Mouse (Mus musculus) urinary bladder, postnatal 4 days (tissue): ENCODE measurements around the gene Cldn8.

Experiments used
- DNase-seq, 2 experiments: peaks; one replicate each; pipeline ENCODE4 v3.0.0; 2021 to 2022; ENCODE audit warnings: low spot score in 2 of 2

Gene Cldn8

GRCm38 (mm10) chr16:88563045-88563913, at the start of gene Cldn8:
Gene Cldn8 (minus strand): TSS chr16:88563183.
- no peak for DNase-seq

DNA sequence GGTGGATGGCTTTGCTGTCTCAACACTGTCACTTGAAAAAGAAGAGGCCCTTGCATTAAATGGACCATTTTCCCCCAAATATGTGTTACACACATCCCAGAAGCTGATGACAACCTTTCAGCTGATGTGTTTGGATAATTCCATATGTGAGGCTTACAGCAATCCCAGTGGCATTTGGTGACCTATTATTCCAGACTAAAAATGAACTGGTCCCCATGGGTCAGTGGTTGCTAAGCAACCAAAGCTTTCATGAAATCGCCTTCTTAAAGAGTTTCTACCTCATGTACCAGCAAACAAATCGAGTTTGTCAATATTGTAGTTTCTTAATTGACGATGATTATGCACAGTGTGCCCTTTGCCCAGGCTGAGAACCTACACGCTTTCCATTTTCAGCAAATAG, 49.7 kb upstream of the Cldn8 start:
- DNase-seq = no peak

DNA sequence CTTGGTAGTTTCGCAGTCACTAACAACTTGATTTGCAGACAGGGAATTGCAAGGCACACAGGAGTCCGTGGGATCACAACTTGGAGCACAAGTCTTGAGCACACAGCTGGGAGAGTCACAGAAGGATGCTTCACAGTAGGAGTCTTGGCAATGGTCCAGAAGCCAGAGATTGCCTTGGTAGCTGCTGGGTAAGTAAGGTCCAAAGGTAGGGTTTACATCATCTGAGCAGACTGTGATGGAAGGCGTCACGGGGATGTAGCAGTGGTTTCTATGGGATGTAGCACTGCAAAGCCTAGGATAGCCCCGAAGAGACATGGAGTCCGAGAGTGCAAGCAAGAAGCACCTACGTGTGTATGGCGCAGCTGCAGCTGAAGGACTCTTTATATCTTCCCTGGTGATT, 48.9 kb upstream of the Cldn8 start, which contains the start of gene Krtap24-1:
Gene Krtap24-1 (minus strand): TSS at position 358 of the 400 bp plus-strand sequence.
- DNase-seq = no peak

- no peak for DNase-seq
These were observed 41.6 kb upstream of the Cldn8 start for GRCm38 (mm10) chr16:88604570-88604969.

DNA sequence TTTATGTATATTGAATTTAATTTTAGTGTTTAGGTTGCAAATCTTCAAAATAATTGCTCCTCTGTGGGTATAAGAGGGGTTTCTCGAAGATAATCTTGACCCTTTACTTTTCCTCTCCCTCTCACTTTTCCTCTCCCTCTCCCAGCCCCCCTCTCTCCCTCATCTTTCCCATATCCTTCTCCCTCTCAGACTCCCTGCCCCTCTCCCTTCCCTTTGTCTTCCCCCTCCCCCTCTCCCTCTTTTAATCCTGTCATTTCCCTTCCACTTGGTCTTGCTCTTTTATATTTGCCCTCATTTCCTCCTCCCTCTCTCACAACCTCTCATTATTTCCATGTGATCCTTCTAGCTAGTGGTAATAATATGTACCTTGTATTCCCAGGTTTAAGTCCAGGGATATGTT, 39.5 kb upstream of the Cldn8 start:
- no peak for DNase-seq

- no peak for DNase-seq
These were observed 37.3 kb upstream of the Cldn8 start for GRCm38 (mm10) chr16:88600303-88600702.

DNA sequence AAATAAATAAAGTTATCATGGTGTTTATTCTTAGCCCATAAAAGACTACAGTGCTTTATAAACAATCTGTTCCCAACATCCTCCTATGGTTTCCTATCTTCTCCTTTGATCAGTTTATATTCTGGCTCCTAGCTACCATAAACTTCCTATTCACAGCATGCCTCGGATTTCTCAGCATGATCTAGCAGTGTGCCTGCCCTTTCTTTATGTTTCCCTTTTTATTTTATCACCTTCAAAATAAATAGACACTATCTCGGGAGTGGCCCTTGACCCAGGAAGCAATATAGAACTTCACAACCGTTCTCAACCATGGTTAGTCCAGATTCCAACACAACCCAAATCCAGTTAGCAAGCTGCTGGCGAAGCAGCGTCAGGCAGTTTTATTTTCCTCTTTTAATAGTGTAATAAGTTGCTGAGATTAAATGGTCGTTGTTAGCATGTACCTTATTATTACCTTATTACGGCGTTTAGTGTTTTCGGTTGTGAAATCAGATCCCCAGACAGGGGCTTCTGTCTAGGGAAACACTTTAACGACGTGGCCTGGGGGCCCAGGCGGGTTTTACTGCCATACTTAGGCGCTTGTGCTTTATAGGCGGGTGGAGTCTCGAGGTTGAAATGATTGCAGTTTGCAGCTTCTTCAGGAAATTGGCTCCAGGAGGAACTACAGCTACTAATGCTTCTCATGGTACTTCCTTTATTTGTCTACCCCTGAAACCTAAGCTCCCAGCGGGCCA, 36.7 kb upstream of the Cldn8 start:
- DNase-seq = no peak

DNA sequence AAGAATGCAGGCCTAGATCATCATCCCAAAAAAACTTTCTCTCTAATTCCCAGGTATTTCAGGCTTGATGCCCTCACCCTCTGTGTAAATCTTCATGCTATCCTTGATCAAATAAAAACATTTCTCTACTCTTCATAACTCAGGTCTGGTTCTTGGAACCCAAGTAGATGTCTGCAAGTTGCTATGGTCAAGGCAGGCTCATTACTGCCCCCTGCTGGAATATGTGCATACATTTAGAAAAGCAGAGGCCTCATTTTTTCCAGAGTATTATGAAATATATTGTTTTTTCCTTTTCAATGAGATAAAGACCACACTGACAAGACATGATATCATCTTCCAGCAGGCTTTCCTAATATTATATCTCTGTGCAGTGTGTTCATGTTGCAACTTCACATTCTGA, 29.8 kb upstream of the Cldn8 start:
- DNase-seq = no peak

DNA sequence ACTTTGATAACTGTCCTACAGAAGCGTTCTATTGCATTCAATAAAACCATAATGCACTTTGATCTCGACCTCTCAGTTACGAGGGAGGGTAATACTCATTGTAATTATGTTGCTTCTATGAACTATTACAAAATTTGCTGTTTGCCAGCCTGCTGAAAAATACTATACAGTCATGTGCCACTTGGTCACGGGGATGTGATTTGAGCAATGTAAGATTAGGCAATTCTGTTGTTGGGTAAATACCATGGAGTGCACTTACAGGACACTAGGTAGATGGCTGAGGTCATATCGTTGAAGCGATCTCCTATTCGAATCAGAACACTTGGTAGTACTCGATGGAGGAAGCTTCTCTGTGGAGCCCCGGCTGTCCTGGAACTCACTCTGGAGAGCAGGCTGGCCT, 20.4 kb upstream of the Cldn8 start:
- no peak for DNase-seq

- no peak for DNase-seq
These were observed 13.1 kb upstream of the Cldn8 start for GRCm38 (mm10) chr16:88575885-88576679.

GRCm38 (mm10) chr16:88572904-88573404, 10.0 kb upstream of the Cldn8 start:
- no peak for DNase-seq

- DNase-seq = no peak
These were observed 7.2 kb upstream of the Cldn8 start for GRCm38 (mm10) chr16:88570136-88570535.

- DNase-seq = no peak
These were observed 6.7 kb upstream of the Cldn8 start for GRCm38 (mm10) chr16:88569732-88570131.

DNA sequence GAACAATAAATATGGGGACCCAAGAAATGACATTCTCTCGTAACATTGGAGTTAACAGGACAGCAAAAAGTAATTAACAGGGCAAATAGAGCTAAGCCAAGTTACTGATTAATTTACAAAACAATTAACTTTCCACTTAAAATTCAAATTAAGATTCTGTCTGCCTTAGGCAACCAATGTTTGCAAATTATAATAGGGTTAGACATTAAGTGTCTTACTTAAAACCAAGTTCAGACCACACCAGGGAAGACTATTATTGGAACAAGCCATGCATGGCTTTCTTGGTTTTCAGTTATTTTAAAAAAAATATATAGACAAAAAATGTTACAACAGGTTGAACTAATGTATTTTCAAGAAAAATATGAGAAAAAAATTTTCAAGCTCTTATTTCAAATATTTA, 6.1 kb upstream of the Cldn8 start:
- no peak for DNase-seq

GRCm38 (mm10) chr16:88561617-88562164, 1.3 kb downstream of the Cldn8 start:
- no peak for DNase-seq

- no peak for DNase-seq
These were observed 20.5 kb downstream of the Cldn8 start for GRCm38 (mm10) chr16:88542488-88542887.

- no peak for DNase-seq
These were observed 23.0 kb downstream of the Cldn8 start for GRCm38 (mm10) chr16:88539841-88540487.

- DNase-seq = no peak
These were observed 51.6 kb downstream of the Cldn8 start for GRCm38 (mm10) chr16:88511348-88511747.
